Mouse (Mus musculus) heart, adult 10 weeks (tissue): Measurements from ENCODE around the gene Zmiz1. TPM values are rescaled to one million over a fixed set of nuclear protein-coding genes. Genes with fewer than 3 reads are reported as not detected.

Experiments used
- polyA plus RNA-seq: library from polyadenylated mRNA; stranded (reverse); fragments of 350-450 nt; fragmentation: Illumina TruSeq; extraction: RNeasy Lipid Tissue Mini Kit (QIAGEN cat#74804); gene quantifications from one replicate; pipeline ENCODE4 v1.2.3, GENCODE M21; 2014; ENCODE audit warnings: low read depth, low replicate concordance

The Zmiz1 gene
- 27.5 TPM for polyA plus RNA-seq

DNA sequence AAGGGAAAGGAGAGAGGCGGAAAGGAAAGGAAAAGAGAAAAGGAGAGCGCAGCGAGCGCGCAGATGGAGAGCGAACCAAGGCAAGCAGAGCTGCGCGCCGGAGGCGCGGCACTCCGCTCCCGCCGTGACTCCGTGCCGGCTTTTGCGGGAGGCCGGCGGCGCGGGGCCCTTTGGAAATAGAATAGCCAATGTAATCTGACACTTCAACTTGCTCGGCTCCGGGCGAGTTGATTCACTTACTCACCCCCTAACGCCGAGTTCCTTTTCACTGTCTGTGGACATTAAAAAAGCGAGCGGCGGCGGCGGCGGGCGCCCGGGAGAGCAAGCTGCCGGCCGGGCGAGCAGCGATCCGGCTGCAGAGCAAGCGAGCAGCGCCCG lies at the start of gene Zmiz1:
TSS of gene Zmiz1 (plus strand) at position 170 of the 378 bp plus-strand sequence.

DNA sequence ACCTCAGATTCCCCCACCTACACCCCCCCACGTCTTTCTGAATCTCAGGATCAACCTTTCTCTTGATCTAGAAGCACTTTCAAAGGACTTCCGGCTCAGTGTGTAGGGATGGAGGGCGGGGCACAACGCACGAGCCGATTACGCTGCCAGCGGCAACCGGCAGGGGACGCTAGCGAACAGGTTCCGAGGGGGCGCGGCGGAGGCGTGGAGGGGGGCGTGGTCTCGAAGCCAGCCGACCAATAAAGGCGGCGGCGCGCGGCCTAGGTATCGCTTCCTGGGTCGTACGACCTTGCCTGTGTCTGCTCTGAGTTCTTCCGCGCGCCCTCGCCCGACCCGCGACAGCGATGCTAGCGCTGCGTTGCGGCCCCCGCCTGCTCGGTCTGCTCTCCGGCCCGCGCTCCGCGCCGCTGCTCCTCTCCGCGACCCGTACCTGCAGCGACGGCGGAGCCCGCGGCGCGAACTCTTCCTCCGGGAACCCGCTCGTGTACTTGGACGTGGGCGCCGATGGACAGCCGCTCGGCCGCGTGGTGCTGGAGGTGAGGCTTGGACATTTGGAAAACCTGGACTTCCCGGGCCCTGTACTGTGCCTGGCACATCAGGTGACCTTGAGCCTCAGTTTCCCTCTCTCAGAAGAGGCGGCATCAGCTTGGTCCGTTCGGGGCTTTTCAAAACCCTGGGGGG lies 235.0 kb downstream of the Zmiz1 start, which contains the start of gene Ppif:
TSS of gene Ppif (plus strand) at position 267 of the 681 bp plus-strand sequence.

Other genes with a start within 250 kb of the Zmiz1 start
- gene Ppif, start 235.0 kb downstream of the Zmiz1 start, polyA plus RNA-seq, result 286 TPM